Mouse (Mus musculus) adrenal gland, postnatal 36 days (tissue): ENCODE measurements around the gene Tspan7. TPM values are rescaled to one million over a fixed set of nuclear protein-coding genes. Genes with fewer than 3 reads are reported as not detected.
A peak's percentile ranks its signal among the peaks of the same experiment; 100 is the strongest.

Experiments
- DNase-seq, 2 experiments: peaks; one replicate each; pipeline ENCODE4 v3.0.0; 2021; ENCODE audit warnings: mixed read lengths in 1 of 2
- total RNA-seq, 2 experiments: library from RNA; stranded (reverse); gene quantifications; 2 replicates each; pipeline ENCODE4 v1.2.3; 2021

Tspan7 gene
- total RNA-seq, 2 experiments from 2014 or later: 60.5 to 62.4 TPM

DNA sequence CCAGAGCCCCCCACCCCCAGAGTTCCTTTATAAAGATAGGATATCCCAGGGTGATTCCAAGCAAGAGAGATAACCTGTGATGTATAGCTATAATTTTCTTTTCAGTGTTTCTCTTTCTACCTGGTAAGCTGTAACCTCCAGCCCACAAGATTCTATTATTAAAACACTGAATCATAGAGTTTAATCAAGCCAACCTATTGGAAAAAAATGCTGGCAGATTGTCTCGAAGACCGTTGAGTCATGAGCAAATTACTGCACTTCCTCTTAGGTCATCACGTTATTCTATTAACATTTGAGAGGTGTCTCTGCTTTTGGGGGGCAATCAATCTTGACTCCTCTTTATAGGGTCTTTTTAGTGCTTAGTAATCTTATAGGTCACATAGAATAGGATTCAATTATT, 61.9 kb downstream of the Tspan7 start:
- DNase-seq: no peak

DNA sequence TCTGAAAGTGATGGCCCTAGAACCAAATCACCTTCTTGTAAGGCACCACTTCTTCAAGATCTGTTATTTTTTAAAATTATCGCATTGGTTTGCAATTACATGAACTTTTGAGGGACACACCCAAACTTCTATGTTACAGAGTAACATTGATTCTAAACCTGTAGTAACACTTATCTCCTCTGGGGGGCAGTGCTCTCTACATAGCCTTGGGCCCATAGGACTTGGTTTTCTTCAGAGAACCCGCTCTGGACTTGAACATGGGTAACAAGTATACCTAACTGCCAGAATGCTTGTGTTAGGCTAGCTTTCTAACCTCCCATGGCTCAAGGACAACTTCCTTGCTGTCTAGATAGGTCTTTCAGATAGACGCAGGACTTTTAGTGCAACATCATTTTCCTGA, 64.8 kb downstream of the Tspan7 start:
- DNase-seq: no peak

DNA sequence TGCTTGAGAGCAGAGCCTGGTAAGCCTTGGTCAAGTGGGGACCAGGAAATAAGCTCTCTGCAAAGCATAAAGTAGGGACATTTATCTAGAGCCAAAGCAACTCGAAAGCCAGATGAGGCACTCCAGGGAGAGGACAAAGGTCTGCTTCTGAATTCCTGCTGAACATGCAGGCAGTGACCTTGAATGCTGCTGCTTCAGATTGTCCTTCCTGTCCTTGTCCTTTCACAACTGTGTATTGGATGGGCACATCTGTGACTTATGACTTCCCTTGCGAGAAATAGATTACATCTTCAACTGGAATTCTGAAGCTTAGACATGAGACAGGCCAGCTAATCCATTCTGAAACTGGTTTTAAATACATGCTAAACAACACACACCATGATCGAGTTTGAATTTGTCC, 71.9 kb downstream of the Tspan7 start:
- peak; percentile 19 to 35 for DNase-seq

DNA sequence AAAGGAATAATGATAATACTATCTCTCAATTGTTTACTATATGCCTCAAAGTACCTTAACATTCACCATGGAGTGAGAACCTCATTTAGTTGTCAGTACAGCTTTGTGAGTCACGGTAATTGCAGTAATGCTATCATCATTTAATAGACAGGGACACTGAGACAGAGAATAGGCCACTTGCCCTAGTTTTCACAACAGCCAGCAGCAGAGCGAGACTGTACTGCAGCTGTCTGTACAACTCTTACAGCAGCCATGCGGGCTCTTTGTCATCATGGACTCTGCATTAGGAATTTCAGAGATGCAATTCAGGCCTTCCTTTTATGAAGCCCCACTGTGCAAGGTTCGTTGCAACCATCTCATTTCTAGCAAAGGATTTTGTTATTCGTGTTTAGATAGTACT, 72.6 kb downstream of the Tspan7 start:
- peak; percentile 10 for DNase-seq

DNA sequence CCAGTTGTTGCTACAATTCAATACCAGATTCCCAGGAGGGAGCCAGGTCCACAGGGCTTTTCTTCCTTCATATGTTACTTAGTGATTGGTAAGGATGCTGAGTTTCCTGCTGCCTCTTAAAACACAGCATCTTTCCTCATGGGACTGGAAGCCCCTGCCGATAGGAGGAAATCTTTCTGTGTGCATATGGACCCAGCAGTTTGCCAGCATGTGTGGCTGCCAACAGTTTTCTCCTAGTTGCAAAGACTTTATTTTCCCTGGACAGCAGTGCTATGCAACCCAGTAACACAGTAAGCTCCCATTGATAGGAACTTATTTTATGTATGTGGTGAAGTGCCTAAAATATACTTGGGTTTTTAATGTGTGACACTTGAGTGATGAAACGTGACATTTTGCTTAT, 73.7 kb downstream of the Tspan7 start:
- DNase-seq: no peak

DNA sequence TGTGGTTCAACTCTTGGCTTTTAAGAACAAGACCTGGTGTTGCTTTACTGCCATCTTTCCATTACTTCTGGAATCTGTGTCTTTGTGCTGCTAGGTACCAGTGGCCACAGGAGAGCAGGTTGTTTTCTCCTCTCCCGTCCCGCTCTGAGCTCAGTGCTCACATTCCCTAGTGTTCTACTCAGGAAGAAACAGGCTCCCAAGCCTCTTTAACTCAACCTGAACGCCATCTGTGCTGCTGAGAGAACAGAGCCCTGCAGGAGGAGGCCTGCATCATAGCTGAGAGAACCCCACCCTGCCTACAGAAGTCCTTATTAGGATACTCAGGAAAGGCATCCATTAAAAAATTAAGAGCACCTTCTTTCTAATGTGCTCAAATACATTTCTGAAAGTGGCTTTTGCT, 80.9 kb downstream of the Tspan7 start:
- no peak for DNase-seq

DNA sequence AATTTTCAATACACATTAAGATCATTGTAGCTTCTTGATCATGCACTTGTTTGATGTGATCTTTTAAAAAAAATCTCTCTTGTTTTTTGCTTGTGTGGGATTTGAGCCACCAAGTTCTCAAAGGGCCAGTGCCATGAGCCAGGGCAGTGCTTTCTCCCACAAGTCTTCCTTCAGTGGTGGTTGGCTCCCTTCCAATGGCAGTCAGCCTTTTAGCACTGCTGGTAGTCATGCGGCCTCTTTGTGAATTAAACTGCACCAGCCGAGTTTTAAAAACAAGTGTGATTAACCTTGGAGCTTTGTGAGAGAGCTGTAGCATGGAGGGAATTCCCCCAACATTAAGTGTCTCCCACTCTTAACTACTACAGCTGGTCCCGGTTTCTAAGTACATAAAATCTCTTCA, 89.6 kb downstream of the Tspan7 start:
- DNase-seq: peak; percentile 41 to 66

DNA sequence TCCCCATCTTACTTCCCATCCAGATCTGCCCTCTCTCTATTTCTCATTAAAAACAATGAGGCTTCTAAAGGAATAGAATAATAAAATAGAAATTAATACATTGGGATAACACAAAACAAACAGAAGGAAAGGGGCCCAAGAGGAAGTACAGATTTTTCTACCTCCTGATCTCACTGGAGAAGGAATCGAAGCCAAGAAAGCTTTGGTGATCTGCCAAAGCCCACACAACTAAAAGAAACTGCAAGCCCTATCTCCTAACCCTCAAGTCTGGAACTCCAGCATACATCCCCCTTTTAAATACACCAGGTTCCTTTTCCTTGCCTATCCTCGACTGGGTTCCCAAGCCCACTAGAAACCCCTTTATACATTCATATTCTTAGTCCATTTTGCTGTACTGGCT, 90.4 kb downstream of the Tspan7 start:
- no peak for DNase-seq

DNA sequence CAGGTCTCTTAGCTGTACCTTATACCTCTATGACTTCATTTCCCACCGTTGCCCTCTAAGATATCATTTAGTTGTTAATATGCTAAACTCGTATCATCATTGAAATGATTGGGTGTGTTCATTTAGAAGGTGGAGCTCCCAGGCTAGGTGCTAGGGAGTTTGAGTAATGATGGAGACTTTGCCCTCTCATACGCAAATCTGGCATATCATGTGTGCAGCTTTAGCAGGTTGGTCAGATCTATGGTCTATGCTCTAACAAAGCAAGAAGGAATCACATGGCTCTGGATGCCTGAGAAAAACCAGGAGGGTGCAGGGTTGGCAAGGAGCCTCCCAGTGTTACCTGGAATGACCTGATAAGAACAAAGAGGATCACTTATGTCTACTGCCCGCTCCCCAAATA, 91.4 kb downstream of the Tspan7 start:
- no peak for DNase-seq

DNA sequence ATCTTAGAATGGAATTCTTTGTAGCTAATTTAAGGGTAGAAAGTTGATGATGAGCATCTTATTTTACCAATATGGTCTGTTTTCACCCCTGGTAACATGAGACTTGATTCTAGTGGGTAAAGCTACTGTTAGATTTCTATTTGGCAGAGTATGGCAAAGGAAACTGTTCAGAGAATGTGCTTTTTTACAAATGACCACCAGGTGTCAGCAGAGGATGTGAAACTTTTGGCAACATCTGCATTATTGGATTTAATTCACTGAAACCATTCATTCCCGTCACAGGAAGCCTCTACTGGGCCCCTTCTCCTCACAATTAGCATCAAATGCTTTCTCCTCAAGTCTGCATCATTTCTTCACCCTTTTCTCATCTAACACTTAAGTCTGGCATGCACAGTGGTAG, 92.4 kb downstream of the Tspan7 start:
- DNase-seq: no peak

DNA sequence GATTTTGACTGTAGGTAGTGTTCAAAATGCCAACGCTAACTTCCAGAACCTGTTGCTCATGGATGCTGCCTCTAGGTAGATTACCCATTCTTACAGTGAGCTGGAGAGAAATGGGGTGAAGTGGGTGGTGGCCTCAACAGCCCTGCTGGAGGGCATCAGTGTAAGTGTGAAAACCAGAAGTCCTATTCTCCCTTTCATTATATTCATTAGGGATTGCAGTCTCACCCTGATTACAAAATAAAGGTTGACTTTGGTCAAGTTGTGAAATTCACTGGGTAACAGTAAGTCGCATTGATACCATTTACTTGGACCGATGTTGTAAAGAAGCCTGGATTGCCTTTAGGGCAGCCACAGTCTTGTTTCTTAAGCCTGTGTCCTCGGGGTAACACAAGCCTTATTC, 97.8 kb downstream of the Tspan7 start:
- no peak for DNase-seq

DNA sequence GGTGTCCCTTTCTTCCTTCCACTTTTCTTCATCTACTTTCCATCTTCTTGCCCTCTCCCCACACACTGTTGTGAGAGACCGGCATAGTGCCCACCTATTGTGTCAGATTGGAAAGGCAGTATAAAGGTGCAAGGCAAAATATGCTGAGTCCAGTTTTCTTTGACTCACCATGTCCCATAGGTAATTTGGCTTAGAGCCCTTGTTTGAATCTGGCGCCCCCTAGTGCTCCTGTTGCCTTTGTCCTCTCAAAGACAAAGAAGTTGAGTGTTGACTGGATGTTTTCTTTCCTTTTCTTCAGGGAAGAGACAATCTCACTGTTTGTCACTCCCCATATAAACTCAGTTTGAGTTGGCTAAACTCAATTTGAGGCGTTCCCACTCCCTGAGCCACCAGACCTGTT, 107.3 kb downstream of the Tspan7 start:
- peak; percentile 49 to 62 for DNase-seq

DNA sequence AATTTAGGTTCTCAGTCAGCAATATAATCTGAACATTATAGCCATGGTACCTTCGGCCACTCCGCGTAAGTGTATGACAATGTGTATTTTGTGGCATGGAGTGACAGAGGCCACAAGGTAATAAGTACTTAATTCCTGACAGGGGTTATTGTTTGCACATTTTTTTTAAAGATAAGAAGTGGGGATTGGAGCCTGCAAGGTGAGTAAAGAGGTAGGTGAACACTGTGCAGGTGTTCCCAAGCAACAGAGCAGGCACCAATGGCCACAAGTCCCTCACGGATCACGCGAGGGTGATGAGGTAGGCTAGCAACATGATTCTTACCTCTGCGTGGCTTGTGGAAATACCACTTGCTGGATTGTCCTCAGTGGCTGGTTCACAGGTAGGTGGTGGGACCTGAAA, 108.6 kb downstream of the Tspan7 start:
- DNase-seq: no peak

DNA sequence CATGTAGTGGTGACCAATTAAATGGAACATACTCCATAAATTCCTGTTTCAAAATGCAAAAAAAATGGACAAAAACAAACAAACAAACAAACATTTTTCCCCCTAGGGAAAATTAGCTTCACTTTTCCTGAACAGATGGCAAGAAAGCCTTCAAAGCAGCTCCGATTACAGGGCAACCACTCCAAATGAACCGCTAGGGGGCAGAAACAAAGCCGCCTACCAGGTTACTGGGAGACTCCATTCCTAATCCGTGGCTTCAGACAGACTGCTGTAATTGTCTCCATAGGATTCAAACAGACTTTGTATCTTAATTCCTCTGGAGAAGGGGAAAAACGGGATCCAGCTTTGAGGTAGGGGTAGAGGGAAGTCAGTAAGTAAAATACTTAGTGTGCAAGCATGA, 132.2 kb downstream of the Tspan7 start:
- peak; percentile 21 to 32 for DNase-seq

DNA sequence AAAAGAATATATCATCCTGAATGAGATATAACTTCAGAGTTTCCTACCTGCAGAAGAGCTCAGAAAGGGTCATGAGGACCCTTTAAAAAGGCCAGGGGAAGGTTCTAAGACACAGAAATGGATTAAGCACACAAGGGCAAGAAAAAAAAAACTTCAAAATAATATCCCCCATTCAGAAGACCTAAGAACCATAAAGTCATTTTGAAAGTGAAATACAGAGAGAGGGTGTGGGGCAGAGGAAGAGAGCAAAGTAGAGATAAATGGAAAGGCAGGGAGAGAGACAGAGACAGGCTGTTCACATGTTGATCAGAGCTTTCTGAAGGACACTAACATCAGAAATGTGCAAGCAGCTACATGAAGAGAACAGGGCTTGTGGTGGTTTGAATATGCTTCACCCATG, 156.1 kb downstream of the Tspan7 start:
- DNase-seq: no peak

Other genes starting within 250 kb of the Tspan7 start
- not detected for gene Otc, start 232.9 kb upstream of the Tspan7 start, total RNA-seq
- 100 to 1,000 TPM in 1 of 2 experiments, 10 to 100 TPM in 1; 70.8 to 100 TPM for gene Mid1ip1, start 229.9 kb downstream of the Tspan7 start, total RNA-seq